Mouse (Mus musculus) testis, adult 2 months (tissue): ENCODE measurements around the gene Ugt1a5.

Experiments
- CTCF ChIP-seq: fragments of 200-500 bp; IDR thresholded peaks from 2 replicates; pipeline ENCODE4 v1.5.1; 2012; ENCODE audit warnings: low read depth, mild to moderate bottlenecking, inconsistent platforms, low read length, moderate library complexity; ENCODE audit not compliant: control insufficient read depth, insufficient read depth, insufficient replicate concordance
- POLR2A ChIP-seq: fragments of 200-500 bp; IDR thresholded peaks from 2 replicates; pipeline ENCODE4 v1.6.1; 2012; ENCODE audit warnings: low read depth, mild to moderate bottlenecking, inconsistent platforms, low read length, moderate library complexity; ENCODE audit not compliant: control insufficient read depth

DNA sequence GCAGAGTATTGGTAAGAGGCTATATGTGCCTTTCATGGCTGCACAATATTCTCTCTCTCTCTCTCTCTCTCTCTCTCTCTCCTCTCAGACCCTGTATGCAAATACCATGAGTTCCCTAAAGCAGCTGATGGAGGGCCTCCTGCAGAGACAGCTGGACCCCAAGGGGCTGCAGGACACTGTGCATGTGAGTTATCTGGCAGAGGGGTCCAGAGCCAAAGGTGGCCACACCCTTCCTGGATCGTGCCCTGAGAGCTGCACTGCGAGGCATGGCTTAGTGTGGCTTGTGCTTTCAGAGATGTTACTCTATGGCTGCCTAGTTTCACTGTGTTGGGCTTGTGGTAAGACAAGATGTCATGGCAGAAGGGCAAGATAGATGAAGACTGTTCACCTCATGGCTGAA, 81.8 kb downstream of the Ugt1a5 start:
- no peak for TF ChIP-seq POLR2A
- TF ChIP-seq CTCF: no peak
